Mouse (Mus musculus) midbrain, embryonic 12.5 days (tissue): ENCODE measurements at regions not wholly inside any gene's neighbourhood (a gene's known extent, or its start where the extent isn't known, plus 50 kb on each side); places are given as distances from the start of the nearest gene placed in this dataset.

Experiments
- ATAC-seq: fragments of 200-750 bp; cut with Nextera tagmentation; 2 replicates; pipeline ENCODE4 v1.8.0; 2017; ENCODE audit warnings: low read depth, moderate TSS enrichment, moderate library complexity; ENCODE audit not compliant: low FRiP score
- H3K27ac ChIP-seq: fragments of 300-500 bp; sonication (generic); replicated peaks from 2 replicates; pipeline ENCODE4 v1.5.1; 2016; ENCODE audit warnings: mild to moderate bottlenecking
- H3K27me3 ChIP-seq: fragments of 300-500 bp; sonication (generic); 2 replicates; pipeline ENCODE4 v1.6.1; 2016; ENCODE audit warnings: mild to moderate bottlenecking
- H3K36me3 ChIP-seq: fragments of 300-500 bp; sonication (generic); 2 replicates; pipeline ENCODE4 v1.6.1; 2016
- H3K4me1 ChIP-seq: fragments of 300-500 bp; sonication (generic); 2 replicates; pipeline ENCODE4 v1.6.1; 2016
- H3K4me2 ChIP-seq: fragments of 300-500 bp; sonication (generic); replicated peaks from 2 replicates; pipeline ENCODE4 v1.6.1; 2016; ENCODE audit warnings: mild to moderate bottlenecking, moderate library complexity
- H3K4me3 ChIP-seq: fragments of 300-500 bp; sonication (generic); 2 replicates; pipeline ENCODE4 v1.5.1; 2016; ENCODE audit warnings: mild to moderate bottlenecking
- H3K9ac ChIP-seq: fragments of 300-500 bp; sonication (generic); replicated peaks from 2 replicates; pipeline ENCODE4 v1.6.1; 2016; ENCODE audit warnings: mild to moderate bottlenecking, moderate library complexity
- H3K9me3 ChIP-seq: fragments of 300-500 bp; sonication (generic); 2 replicates; pipeline ENCODE4 v1.6.1; 2016; ENCODE audit warnings: mild to moderate bottlenecking
- WGBS: fragments of 180-500 bp; shearing (Covaris S2); methylation state at CpG from one replicate; pipeline ENCODE4 v1.1.7; 2016; 5-methylcytosine and 5-hydroxymethylcytosine counted together

DNA sequence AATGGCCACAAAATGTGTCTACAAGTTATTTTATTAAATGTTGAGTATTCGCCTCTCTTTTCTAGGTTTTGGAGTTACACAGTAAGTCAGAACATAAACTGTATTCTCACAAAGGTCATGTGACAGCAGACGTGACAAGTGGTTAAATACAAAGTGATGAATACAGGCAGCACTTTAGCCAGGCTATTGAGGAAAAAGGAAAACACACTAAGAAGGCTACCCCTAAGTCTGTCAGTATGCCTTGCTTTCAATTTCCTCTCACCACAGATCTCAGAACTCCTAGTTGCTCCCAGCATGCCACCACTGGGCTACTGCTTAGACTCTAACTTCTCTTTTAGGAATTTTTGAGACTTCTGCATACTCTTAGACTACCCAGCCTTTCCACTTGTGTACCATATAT is 297.9 kb upstream of the Pex5l start:
- Histone ChIP-seq H3K4me3 (no peak overlapping the region), H3K4me2 (no peak overlapping the region), H3K9ac (no peak overlapping the region), H3K36me3 (no peaks in the 10 kb centered on the region), H3K9me3 (no peaks in the 10 kb centered on the region), H3K27ac (no peak overlapping the region), H3K4me1 (peaks cover 7% of the 10 kb centered on the region; the same call in 1 of the 2 replicates), H3K27me3 (no peaks in the 10 kb centered on the region)
- ATAC-seq: 0 out of 2 replicates have a peak, but pooled peaks have one; percentile 30
- 62% methylated on average over 2 of the region's 2 CpGs for WGBS

DNA sequence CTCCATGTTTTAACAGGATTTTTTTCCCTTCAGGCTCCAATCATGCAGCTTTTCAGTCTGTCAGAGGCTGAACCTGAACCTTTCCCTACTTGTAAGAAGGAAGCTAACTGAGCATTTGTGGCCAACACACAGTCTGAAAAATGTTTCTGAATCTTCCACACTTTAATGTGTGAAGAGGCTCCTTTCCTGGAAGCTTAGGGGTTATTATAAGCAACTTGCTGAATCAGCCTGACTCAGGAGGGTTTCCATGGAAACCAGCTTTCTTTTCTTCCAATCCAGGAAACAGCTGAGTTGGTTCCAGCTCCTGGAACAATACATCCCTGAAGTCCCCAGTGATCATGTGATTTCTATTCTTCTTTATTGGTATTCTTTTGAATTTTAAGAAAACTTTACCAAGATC is 297.5 kb upstream of the Pex5l start:
- Histone ChIP-seq H3K4me3 (no peak overlapping the region), H3K4me2 (no peak overlapping the region), H3K27ac (no peak overlapping the region), H3K9me3 (no peaks in the 10 kb centered on the region), H3K27me3 (no peaks in the 10 kb centered on the region), H3K4me1 (peaks cover 7% of the 10 kb centered on the region; the same call in 1 of the 2 replicates), H3K9ac (no peak overlapping the region), H3K36me3 (no peaks in the 10 kb centered on the region)
- ATAC-seq: peak; percentile 66

DNA sequence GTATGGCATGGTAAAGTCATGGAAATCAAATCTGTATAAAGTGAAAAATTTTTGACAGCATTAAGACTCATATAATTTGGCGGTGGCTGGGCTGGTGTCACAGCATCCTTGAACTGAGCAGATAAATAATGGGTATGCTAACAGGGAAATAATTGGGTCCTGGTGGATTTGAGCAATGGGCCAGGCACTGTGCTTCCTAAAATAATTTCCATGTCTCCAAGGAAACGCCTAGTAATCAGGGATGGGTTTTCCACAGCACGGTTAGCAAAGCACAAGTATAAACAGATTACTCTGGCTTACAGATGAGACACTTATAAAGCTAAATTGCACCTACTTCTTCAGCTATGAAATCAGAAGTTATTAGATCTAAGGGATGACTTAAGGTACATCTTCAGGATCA is 273.9 kb upstream of the Pex5l start:
- Histone ChIP-seq H3K4me1 (no peaks in the 10 kb centered on the region), H3K27me3 (no peaks in the 10 kb centered on the region), H3K4me2 (no peak overlapping the region), H3K36me3 (no peaks in the 10 kb centered on the region), H3K9ac (no peak overlapping the region), H3K27ac (no peak overlapping the region), H3K4me3 (no peak overlapping the region), H3K9me3 (no peaks in the 10 kb centered on the region)
- ATAC-seq: no peak; the same call in 1 of the 2 replicates
- WGBS: 50% methylated on average over 3 of the region's 3 CpGs

DNA sequence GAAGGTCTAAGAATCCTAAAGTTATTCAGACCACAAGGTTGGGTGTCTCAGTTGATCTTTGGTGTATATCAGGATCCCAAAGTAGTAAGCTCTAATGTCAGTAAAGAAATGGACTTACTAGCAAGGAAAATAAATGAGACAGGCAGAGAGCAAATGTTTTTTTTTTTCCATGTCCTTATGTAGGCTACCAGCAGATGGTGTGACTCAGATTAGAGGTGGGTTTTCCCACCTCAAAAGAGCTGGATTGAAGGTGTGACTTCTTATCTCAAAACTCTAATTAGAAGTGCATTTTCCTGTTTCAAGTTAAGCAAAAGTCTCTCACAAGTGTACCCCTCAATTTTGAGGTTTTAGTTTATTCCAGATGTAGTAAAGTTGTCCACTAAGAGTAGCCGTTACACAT is 273.3 kb upstream of the Pex5l start:
- no peak overlapping the region for H3K27ac ChIP-seq
- no peaks in the 10 kb centered on the region for H3K36me3 ChIP-seq
- H3K4me3 ChIP-seq: no peak overlapping the region
- no peak overlapping the region for H3K4me2 ChIP-seq
- WGBS: 93% methylated on average over 1 of the region's 1 CpGs
- H3K9me3 ChIP-seq: no peaks in the 10 kb centered on the region
- no peaks in the 10 kb centered on the region for H3K4me1 ChIP-seq
- no peak overlapping the region for H3K9ac ChIP-seq
- H3K27me3 ChIP-seq: no peaks in the 10 kb centered on the region
- ATAC-seq: no peak

DNA sequence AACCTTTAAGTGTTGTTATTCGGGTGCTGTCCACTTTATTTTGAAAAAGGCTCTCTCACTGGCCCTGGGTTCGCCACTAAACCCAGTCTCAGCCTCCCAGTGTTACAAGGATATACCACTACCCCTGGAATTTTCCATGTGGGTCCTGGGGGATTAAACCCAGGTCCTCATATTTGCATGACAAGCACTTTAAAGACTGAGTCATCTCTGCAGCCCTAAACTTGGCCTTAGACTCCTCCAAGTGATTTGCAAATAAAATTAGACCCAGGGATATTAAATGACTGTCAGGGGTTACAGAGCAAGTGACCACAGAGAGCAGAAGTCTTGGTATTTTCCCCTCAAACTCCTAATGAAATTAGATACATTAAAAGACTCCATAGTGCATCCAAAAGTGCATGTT is 258.9 kb upstream of the Pex5l start:
- Histone ChIP-seq H3K9me3 (no peaks in the 10 kb centered on the region), H3K27me3 (no peaks in the 10 kb centered on the region), H3K4me2 (no peak overlapping the region), H3K36me3 (no peaks in the 10 kb centered on the region), H3K4me3 (no peak overlapping the region), H3K4me1 (no peaks in the 10 kb centered on the region), H3K9ac (no peak overlapping the region), H3K27ac (no peak overlapping the region)
- WGBS: 78% methylated on average over 2 of the region's 2 CpGs
- ATAC-seq: no peak

DNA sequence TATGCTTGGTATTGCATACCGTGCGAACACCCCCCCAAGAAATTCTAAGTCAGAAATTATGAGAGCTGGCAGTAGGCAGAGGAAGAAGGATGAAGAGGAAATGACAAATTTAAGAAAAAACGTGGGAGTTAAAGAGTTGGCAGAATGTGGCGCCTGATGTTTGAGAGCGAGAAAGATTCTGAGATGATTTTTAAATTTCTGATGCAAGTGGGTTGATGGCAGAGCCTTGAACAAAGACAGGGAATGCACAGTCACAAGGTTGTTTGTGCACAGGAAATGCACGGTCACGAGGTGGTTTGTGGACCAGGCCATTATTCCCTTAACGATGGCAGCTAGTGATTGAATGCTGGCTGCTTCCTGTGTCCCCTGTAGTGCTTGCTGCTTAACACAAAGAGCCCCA is 256.3 kb upstream of the Pex5l start:
- Histone ChIP-seq H3K27me3 (no peaks in the 10 kb centered on the region), H3K4me2 (no peak overlapping the region), H3K9me3 (no peaks in the 10 kb centered on the region), H3K4me3 (no peak overlapping the region), H3K4me1 (no peaks in the 10 kb centered on the region), H3K27ac (no peak overlapping the region), H3K36me3 (no peaks in the 10 kb centered on the region), H3K9ac (no peak overlapping the region)
- WGBS: 82% methylated on average over 8 of the region's 8 CpGs
- no peak for ATAC-seq

DNA sequence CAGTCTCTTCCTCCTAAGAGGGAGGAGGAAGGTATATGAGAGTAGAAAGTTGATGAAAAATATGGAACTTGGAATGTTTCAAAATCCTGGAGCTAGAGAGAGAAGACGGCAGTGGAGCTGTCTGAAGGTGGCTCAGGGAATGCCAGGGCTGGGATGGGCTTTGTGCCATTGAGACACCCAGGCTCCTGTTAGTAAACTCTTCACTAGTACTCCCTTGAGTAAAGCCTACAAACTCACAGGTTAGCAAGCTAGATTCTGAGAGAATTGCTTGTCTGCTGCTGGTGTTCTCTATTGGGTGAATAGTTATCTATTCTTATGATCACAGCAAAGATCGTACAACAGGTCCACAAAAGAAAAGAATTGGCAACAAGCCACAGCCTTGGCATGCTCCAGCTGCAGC is 255.3 kb upstream of the Pex5l start:
- no peak for ATAC-seq
- Histone ChIP-seq H3K36me3 (no peaks in the 10 kb centered on the region), H3K9ac (no peak overlapping the region), H3K27me3 (no peaks in the 10 kb centered on the region), H3K27ac (no peak overlapping the region), H3K4me1 (no peaks in the 10 kb centered on the region), H3K4me2 (no peak overlapping the region), H3K9me3 (no peaks in the 10 kb centered on the region), H3K4me3 (no peak overlapping the region)
- 87% methylated on average over 2 of the region's 2 CpGs for WGBS

DNA sequence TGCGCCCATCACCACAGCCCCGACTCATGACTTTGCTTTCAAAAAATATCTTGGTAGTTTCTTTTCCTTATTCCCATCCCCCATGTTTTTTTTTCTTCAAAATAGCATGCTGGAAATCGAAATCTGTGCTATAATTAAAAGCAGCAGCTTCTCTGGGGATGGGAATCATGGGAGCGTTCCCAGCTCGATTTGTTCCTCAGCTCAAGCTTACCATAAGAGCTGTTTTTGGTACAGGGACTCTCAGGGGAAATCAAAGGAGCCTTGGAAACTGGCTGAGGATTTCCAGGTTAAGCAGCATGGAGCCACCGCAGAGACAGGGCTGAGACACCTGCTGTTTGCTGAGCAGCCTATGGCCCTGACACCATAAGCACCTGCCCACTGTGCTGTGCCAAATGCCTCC is 254.2 kb upstream of the Pex5l start:
- no peaks in the 10 kb centered on the region for H3K9me3 ChIP-seq
- H3K4me2 ChIP-seq: no peak overlapping the region
- WGBS: 67% methylated on average over 6 of the region's 6 CpGs
- no peaks in the 10 kb centered on the region for H3K4me1 ChIP-seq
- no peaks in the 10 kb centered on the region for H3K36me3 ChIP-seq
- no peak overlapping the region for H3K9ac ChIP-seq
- no peaks in the 10 kb centered on the region for H3K27me3 ChIP-seq
- no peak overlapping the region for H3K27ac ChIP-seq
- H3K4me3 ChIP-seq: no peak overlapping the region
- no peak for ATAC-seq

DNA sequence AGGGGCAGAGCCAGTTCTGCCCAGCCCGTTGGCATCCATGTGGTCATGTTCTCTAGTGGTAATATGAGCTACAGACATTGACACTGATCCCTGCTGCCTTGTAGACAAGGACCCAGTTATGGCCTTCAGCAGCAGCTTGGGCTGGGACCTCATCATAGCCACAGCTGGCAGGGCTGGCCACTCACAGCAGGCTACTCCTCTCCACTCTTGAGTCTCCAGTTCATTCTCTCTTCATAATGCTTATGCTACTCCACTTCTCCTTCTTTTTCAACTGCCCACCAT is 249.4 kb upstream of the Pex5l start:
- no peak overlapping the region for H3K4me2 ChIP-seq
- WGBS: 86% methylated on average over 1 of the region's 1 CpGs
- H3K9me3 ChIP-seq: no peaks in the 10 kb centered on the region
- H3K9ac ChIP-seq: no peak overlapping the region
- no peak overlapping the region for H3K27ac ChIP-seq
- no peak overlapping the region for H3K4me3 ChIP-seq
- H3K36me3 ChIP-seq: no peaks in the 10 kb centered on the region
- ATAC-seq: no peak
- no peaks in the 10 kb centered on the region for H3K27me3 ChIP-seq
- H3K4me1 ChIP-seq: no peaks in the 10 kb centered on the region

DNA sequence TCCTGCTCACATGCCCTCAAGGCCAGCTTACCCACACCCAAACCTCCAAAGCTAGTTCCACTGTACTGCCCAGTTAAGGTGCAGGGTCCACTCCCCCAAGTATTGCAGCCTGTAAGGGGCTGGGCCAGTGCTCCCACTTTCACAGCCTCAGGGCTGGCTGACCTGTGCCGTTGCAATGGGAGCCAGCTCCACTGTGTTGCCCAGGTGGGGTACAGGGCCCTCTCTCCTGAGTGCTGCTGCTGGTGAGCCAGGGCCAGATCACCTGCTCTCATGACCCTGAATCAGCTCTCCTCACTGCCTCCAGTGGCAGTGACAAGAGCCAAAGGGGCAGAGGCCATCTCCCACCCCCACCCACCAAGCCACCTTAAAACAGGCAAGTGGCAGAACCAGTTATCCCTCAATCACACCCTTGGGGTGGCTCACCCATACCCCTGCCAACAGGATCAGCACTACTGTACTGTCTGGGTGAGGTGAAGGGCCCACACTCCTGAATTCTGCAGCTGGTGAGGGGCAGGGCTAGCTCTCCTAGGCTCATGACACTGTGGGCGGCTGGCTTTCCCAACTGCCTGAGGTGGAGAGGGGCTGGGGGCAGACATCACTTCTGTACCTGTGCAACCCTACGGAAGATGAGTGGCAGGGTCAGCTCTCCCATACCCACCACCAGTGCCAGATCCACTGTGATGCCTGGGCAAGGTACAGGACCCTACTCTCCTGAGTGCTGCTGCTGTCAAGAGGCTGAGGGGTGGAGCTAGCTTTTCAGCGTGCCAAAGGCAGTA is 248.9 kb upstream of the Pex5l start:
- no peaks in the 10 kb centered on the region for H3K4me1 ChIP-seq
- H3K36me3 ChIP-seq: no peaks in the 10 kb centered on the region
- no peaks in the 10 kb centered on the region for H3K27me3 ChIP-seq
- WGBS: 82% methylated on average over 4 of the region's 4 CpGs
- H3K9me3 ChIP-seq: no peaks in the 10 kb centered on the region
- no peak overlapping the region for H3K4me3 ChIP-seq
- ATAC-seq: 0 out of 2 replicates have a peak, but pooled peaks have one; percentile 30
- no peak overlapping the region for H3K27ac ChIP-seq
- no peak overlapping the region for H3K4me2 ChIP-seq
- no peak overlapping the region for H3K9ac ChIP-seq

DNA sequence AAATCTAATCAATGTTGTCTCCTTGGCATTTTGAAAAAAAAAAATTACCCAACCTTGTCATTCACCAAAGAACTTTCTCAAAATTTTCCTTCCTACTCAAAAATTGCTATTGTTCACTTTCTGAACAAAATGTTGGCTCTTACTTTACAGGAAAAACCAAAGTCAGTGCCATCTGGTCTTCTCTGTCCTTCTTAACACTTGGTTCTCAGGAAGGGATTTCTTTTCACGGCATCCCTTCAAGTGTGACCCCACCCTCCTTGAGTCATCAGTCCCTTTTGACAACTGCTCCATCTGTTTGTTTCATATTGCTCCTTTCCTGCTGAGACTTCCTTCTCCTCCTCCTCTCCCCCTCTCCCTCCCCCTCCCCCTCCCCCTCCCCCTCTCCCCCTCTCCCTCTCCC is 245.1 kb upstream of the Pex5l start:
- H3K27me3 ChIP-seq: no peaks in the 10 kb centered on the region
- H3K4me3 ChIP-seq: no peak overlapping the region
- H3K4me1 ChIP-seq: no peaks in the 10 kb centered on the region
- no peak overlapping the region for H3K27ac ChIP-seq
- H3K9me3 ChIP-seq: no peaks in the 10 kb centered on the region
- H3K9ac ChIP-seq: no peak overlapping the region
- no peak for ATAC-seq
- WGBS: 59% methylated on average over 1 of the region's 1 CpGs
- no peaks in the 10 kb centered on the region for H3K36me3 ChIP-seq
- no peak overlapping the region for H3K4me2 ChIP-seq

DNA sequence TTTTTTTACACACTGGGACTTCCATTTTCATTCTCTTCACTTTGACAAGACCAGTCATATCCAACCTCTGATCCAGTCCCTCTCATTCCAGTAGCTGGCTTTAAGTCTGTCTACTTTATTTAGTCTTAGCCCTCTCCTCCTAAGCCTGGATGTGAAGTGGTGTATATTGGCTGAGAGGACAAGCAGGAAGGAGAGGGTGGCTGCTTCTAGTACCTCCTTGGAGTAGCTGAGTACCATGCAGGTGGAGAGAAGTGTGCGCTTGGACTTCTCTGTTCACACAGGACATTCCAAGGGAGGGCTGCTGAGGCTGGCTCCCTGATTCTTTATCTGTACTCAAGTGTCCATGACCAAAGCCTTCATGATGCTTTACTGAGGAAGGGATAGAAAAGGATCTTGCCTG is 240.6 kb upstream of the Pex5l start:
- no peaks in the 10 kb centered on the region for H3K27me3 ChIP-seq
- 93% methylated on average over 1 of the region's 1 CpGs for WGBS
- H3K4me1 ChIP-seq: no peaks in the 10 kb centered on the region
- no peak overlapping the region for H3K4me2 ChIP-seq
- no peak overlapping the region for H3K4me3 ChIP-seq
- H3K36me3 ChIP-seq: no peaks in the 10 kb centered on the region
- no peaks in the 10 kb centered on the region for H3K9me3 ChIP-seq
- no peak overlapping the region for H3K9ac ChIP-seq
- no peak for ATAC-seq
- no peak overlapping the region for H3K27ac ChIP-seq

DNA sequence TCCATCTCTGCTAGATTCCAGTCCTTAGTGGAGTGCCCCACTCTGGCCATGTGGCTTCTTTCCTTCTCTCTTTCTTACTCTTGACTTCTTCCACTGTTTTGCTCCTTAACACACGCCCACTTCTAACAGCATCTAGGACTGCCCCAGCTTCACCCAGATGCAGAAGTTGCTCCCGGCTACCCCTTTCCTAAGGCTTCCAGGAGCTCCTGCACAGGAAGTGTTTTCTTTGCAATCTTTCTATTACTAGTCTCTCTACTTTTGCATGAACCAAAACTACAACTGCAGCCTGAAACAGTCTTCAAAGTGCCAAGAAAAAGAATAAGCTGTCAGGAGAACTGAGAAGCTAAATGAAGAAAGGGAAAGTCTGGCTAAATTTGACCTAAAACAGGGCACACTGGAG is 236.6 kb upstream of the Pex5l start:
- no peaks in the 10 kb centered on the region for H3K27me3 ChIP-seq
- ATAC-seq: no peak
- no peaks in the 10 kb centered on the region for H3K36me3 ChIP-seq
- no peaks in the 10 kb centered on the region for H3K9me3 ChIP-seq
- no peak overlapping the region for H3K9ac ChIP-seq
- no peak overlapping the region for H3K27ac ChIP-seq
- H3K4me3 ChIP-seq: no peak overlapping the region
- 86% methylated on average over 2 of the region's 2 CpGs for WGBS
- no peaks in the 10 kb centered on the region for H3K4me1 ChIP-seq
- H3K4me2 ChIP-seq: no peak overlapping the region
